Mouse (Mus musculus) bone marrow, adult 2 months (tissue): ENCODE data around the gene Reln.

Source experiments
- CTCF ChIP-seq: fragments of 200-500 bp; IDR thresholded peaks from 2 replicates; pipeline ENCODE4 v1.5.1; 2011; ENCODE audit warnings: low read length, control low read depth; ENCODE audit not compliant: control insufficient read depth, insufficient read depth
- POLR2A ChIP-seq: fragments of 200-500 bp; IDR thresholded peaks from 2 replicates; pipeline ENCODE4 v1.6.1; 2011; ENCODE audit warnings: low read depth, mild to moderate bottlenecking, control low read depth, low read length, borderline replicate concordance; ENCODE audit not compliant: control insufficient read depth

GRCm38 (mm10) chr5:22315990-22316389 lies 28.5 kb downstream of the Reln start:
- no peak for TF ChIP-seq CTCF
- no peak for TF ChIP-seq POLR2A
